In genomic region chr3:146680625-146681024, GRCm38 (mm10) we compare ENCODE assay signal across 40 mouse cellular contexts. TPM values are rescaled to one million over a fixed set of nuclear protein-coding genes. Genes with fewer than 3 reads are reported as not detected.
"Had no signal": no experiment of that assay in that cellular context is flagged by ENCODE, and none has a peak within 500 bp of the region (broad histone marks: within the 10 kb centered on the region; RNA-seq: fewer than 3 reads in every experiment).

No protein-coding gene starts in this region.

- H3K9ac ChIP-seq: heart, embryonic 12.5 days; heart, embryonic 13.5 days; heart, embryonic 15.5 days; hindbrain, embryonic 12.5 days; hindbrain, embryonic 13.5 days; hindbrain, embryonic 14.5 days; hindbrain, embryonic 15.5 days; intestine, embryonic 15.5 days; kidney, embryonic 15.5 days had no signal

- DNase-seq: heart, postnatal 10 days; heart, postnatal 14 days; heart, postnatal 36 days; heart, postnatal 4 days; kidney, adult 11 months; kidney, adult 18-20 months; kidney, adult 2 months; kidney, adult 8-10 months; kidney, adult 9 months; kidney, postnatal 10 days; kidney, postnatal 14 days; kidney, postnatal 25 days; kidney, postnatal 36 days; kidney, postnatal 4 days; layer of hippocampus, adult 9-11 months; layer of hippocampus, postnatal 36 days had no signal

- H3K27me3 ChIP-seq: heart, embryonic 12.5 days; heart, embryonic 13.5 days; heart, embryonic 15.5 days; hindbrain, embryonic 15.5 days; intestine, embryonic 15.5 days had no signal

- H3K36me3 ChIP-seq: heart, embryonic 10.5 days; heart, embryonic 12.5 days; heart, embryonic 13.5 days; heart, embryonic 15.5 days; hindbrain, embryonic 10.5 days; hindbrain, embryonic 12.5 days; hindbrain, embryonic 13.5 days; hindbrain, embryonic 15.5 days; intestine, embryonic 15.5 days; kidney, embryonic 15.5 days had no signal

- H3K4me3 ChIP-seq: heart, embryonic 10.5 days; heart, embryonic 12.5 days; heart, embryonic 13.5 days; heart, embryonic 15.5 days; hindbrain, embryonic 10.5 days; hindbrain, embryonic 12.5 days; hindbrain, embryonic 13.5 days; hindbrain, embryonic 15.5 days; intestine, embryonic 15.5 days; kidney, embryonic 15.5 days; layer of hippocampus, adult 2 months had no signal

- H3K9me3 ChIP-seq: heart, embryonic 10.5 days; heart, embryonic 12.5 days; heart, embryonic 13.5 days; heart, embryonic 15.5 days; hindbrain, embryonic 10.5 days; hindbrain, embryonic 12.5 days; hindbrain, embryonic 13.5 days; hindbrain, embryonic 15.5 days; intestine, embryonic 15.5 days; kidney, embryonic 15.5 days had no signal

- H3K27ac ChIP-seq: heart, embryonic 10.5 days; heart, embryonic 13.5 days; heart, embryonic 15.5 days; hindbrain, embryonic 10.5 days; hindbrain, embryonic 12.5 days; hindbrain, embryonic 13.5 days; hindbrain, embryonic 14.5 days; hindbrain, embryonic 15.5 days; hindbrain, postnatal 0 days; intestine, embryonic 15.5 days; kidney, embryonic 15.5 days; kidney, postnatal 0 days; layer of hippocampus, adult 2 months had no signal

- ATAC-seq: hindbrain, embryonic 16.5 days; hindbrain, postnatal 0 days; inflammation-experienced regulatory T-cells, adult 6 months; intestine, embryonic 15.5 days; intestine, embryonic 16.5 days; intestine, postnatal 0 days had no signal

- H3K4me2 ChIP-seq: heart, embryonic 12.5 days; heart, embryonic 13.5 days; heart, embryonic 15.5 days; hindbrain, embryonic 12.5 days; hindbrain, embryonic 13.5 days; hindbrain, embryonic 14.5 days; hindbrain, embryonic 15.5 days; intestine, embryonic 15.5 days; kidney, embryonic 15.5 days had no signal

RNA-seq across cellular contexts. Expression of gene 4930503B20Rik, which starts 29.5 kb away (rescaled TPM):
- polyA plus RNA-seq: heart, embryonic 10.5 days; heart, embryonic 12.5 days; heart, embryonic 13.5 days; heart, embryonic 14.5 days; heart, postnatal 0 days; hindbrain, embryonic 10.5 days; hindbrain, embryonic 11.5 days; hindbrain, embryonic 12.5 days; hindbrain, embryonic 13.5 days; hindbrain, embryonic 14.5 days; hindbrain, embryonic 15.5 days; hindbrain, embryonic 16.5 days; hindbrain, postnatal 0 days; inflammation-experienced regulatory T-cells, adult 6 months; intestine, embryonic 14.5 days; intestine, embryonic 15.5 days; intestine, embryonic 16.5 days; intestine, postnatal 0 days; kidney, adult 2 months; kidney, embryonic 14.5 days; kidney, embryonic 15.5 days; kidney, postnatal 0 days; large intestine, adult 2 months had no signal
